Mouse (Mus musculus) megakaryocyte progenitor cell, adult 5-6 weeks (primary cell): ENCODE measurements at regions not wholly inside any gene's neighbourhood (a gene's known extent, or its start where the extent isn't known, plus 50 kb on each side); places are given as distances from the start of the nearest gene placed in this dataset.

Source experiments
- ATAC-seq: replicated peaks from 2 replicates; pipeline ENCODE4 v1.8.0; 2016; ENCODE audit warnings: mild to moderate bottlenecking, moderate TSS enrichment, inconsistent platforms; ENCODE audit not compliant: poor library complexity

DNA sequence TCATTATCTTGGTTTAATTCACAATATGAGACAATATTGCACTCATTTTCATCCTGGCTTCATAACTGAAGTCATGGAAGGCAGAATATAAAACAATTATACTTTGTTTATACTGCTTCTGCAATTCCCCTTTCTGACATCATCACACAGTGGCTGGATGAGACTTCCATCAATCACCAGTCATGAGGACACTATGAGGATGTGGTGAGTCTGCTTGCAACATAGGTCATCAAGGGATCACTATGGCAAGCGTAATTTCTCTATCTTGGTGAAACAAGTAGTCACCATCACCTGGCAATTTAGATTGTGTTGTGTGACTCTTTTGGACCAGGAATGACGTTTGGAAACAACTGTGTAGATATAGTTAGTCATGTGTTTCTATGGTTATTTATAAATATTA is 134.6 kb downstream of the Hao1 start:
- ATAC-seq, result peak; percentile 88

GRCm38 (mm10) chr2:134399564-134399963 is 154.6 kb downstream of the Hao1 start:
- no peak for ATAC-seq

DNA sequence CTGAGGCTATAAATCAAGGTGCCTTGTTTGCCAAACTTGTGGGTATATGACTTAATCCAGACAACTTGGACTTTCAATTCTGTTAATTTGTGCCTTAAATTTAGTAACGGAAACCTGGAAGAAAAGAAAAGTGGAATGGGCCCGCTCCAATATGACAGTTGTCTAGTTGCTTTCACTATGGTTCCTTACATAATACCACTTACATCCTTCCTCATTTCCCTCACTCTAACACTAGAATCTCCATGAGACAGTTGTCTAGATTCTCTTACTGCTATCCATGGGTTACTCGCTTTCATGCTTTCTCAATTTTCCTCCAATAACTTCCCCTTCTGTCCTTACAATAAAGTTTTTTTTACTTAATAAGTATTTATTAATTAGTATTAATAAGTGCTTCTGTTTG is 160.7 kb downstream of the Hao1 start:
- peak; percentile 98 for ATAC-seq

GRCm38 (mm10) chr2:134375116-134375515 is 179.1 kb downstream of the Hao1 start:
- no peak for ATAC-seq

GRCm38 (mm10) chr2:134350894-134351501 is 203.2 kb downstream of the Hao1 start:
- ATAC-seq, result no peak

DNA sequence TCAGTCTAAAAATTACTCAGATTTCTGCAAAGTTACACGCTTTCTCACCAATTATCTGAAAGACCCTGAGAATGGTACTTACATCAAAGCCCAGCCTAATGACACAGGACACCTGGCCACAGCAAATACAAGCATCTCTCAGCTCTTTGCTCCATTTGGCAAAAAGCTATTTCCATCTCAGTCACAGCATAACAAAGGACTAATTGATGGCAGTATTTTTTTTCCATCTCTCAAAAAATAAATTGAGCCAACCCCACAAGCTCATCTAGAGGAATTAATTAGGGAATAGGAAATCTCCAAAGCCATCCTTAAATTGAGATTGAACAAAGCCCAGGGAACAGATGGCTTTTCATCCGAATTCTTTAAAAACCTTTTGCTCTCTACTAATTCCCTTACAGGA is 203.7 kb downstream of the Hao1 start:
- ATAC-seq, result no peak

GRCm38 (mm10) chr2:134342515-134343140 is 211.5 kb downstream of the Hao1 start:
- peak; percentile 42; the same call in 1 of the 2 replicates for ATAC-seq

GRCm38 (mm10) chr2:134308092-134308491 is 246.1 kb downstream of the Hao1 start:
- ATAC-seq, result no peak

- no peak for ATAC-seq
These were observed 264.0 kb downstream of the Hao1 start for GRCm38 (mm10) chr2:134290126-134290691.

DNA sequence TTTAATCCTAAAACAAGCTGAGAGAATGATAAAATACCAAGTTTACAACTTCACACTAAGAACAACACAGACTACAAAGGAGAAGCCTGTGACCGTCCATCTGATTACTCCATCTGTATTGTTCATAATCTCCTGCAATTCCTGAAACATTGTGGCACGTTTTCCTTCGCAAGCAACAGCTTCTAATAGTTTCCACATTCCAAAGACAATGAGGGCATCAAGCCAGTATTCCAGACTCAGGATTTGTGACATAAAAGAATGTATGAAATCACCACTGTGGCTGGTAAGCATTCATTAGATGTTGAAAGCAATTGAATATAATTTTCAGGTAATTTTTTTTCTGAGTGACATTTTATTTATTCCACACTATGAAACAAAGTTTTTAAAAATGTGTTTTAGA is 278.3 kb downstream of the Hao1 start:
- no peak for ATAC-seq

- ATAC-seq, result 0 out of 2 replicates have a peak, but pooled peaks have one; percentile 46
These were observed 285.7 kb downstream of the Hao1 start for GRCm38 (mm10) chr2:134268466-134268865.
